Mouse (Mus musculus) adrenal gland, postnatal 25 days (tissue): Measurements from ENCODE around the gene Man2c1. TPM values are rescaled to one million over a fixed set of nuclear protein-coding genes. Genes with fewer than 3 reads are reported as not detected.
A peak's percentile ranks its signal among the peaks of the same experiment; 100 is the strongest.

Experiments
- DNase-seq: peaks from one replicate; pipeline ENCODE4 v3.0.0; 2021; ENCODE audit warnings: mixed read lengths
- long read RNA-seq: library from polyadenylated mRNA; stranded (forward); transcript quantifications from one replicate; pipeline ENCODE4 v2.0.0, GENCODE M21; 2021
- total RNA-seq: library from RNA; stranded (reverse); gene quantifications from 2 replicates; pipeline ENCODE4 v1.2.3, GENCODE M21; 2021

Gene Man2c1
- 140 and 170 TPM in 2 replicates for total RNA-seq
- long read RNA-seq, transcript Man2c1-211 (26 exons, 3,820 nt), result major isoform, 44 of 82 reads
- long read RNA-seq, partial matches to known transcripts, result 17 of 82 reads
- long read RNA-seq, other reads (novel, unspliced or antisense), result 20 of 82 reads

GRCm38 (mm10) chr9:57130577-57131433 lies at the start of gene Man2c1:
TSS of gene Man2c1 (plus strand) at chr9:57130690.
- DNase-seq, result peak; percentile 92

- no peak for DNase-seq
Measured at GRCm38 (mm10) chr9:57082236-57082635, 48.3 kb upstream of the Man2c1 start.

- DNase-seq, result no peak
Measured at GRCm38 (mm10) chr9:57117261-57117755, 13.2 kb upstream of the Man2c1 start.

- DNase-seq, result no peak
Measured at GRCm38 (mm10) chr9:57129641-57130040, 849 bp upstream of the Man2c1 start.

GRCm38 (mm10) chr9:57137246-57137645 lies 6.8 kb downstream of the Man2c1 start:
- DNase-seq, result peak; percentile 50

GRCm38 (mm10) chr9:57137777-57138176 lies 7.3 kb downstream of the Man2c1 start:
- no peak for DNase-seq

- no peak for DNase-seq
Measured at GRCm38 (mm10) chr9:57138507-57138906, 8.0 kb downstream of the Man2c1 start.

- DNase-seq, result no peak
Measured at GRCm38 (mm10) chr9:57139110-57139509, 8.6 kb downstream of the Man2c1 start.

GRCm38 (mm10) chr9:57139571-57139970 lies 9.1 kb downstream of the Man2c1 start:
- no peak for DNase-seq

GRCm38 (mm10) chr9:57141417-57142353 lies 11.2 kb downstream of the Man2c1 start:
- no peak for DNase-seq

- DNase-seq, result no peak
Measured at GRCm38 (mm10) chr9:57143212-57143611, 12.7 kb downstream of the Man2c1 start.

GRCm38 (mm10) chr9:57144830-57145229 lies 14.3 kb downstream of the Man2c1 start:
- no peak for DNase-seq

GRCm38 (mm10) chr9:57146451-57147066 lies 16.1 kb downstream of the Man2c1 start:
- DNase-seq, result no peak

GRCm38 (mm10) chr9:57147205-57148143 lies 17.0 kb downstream of the Man2c1 start:
- DNase-seq, result no peak

GRCm38 (mm10) chr9:57148144-57148878 lies 17.8 kb downstream of the Man2c1 start, which contains the start of gene Neil1:
TSS of gene Neil1 (minus strand) at chr9:57148305.
- peak; percentile 75 for DNase-seq

- DNase-seq, result no peak
Measured at GRCm38 (mm10) chr9:57149021-57149420, 18.5 kb downstream of the Man2c1 start.

- no peak for DNase-seq
Measured at GRCm38 (mm10) chr9:57150192-57150591, 19.7 kb downstream of the Man2c1 start.

- DNase-seq, result no peak
Measured at GRCm38 (mm10) chr9:57152331-57152730, 21.8 kb downstream of the Man2c1 start.

- DNase-seq, result no peak
Measured at GRCm38 (mm10) chr9:57156383-57156782, 25.9 kb downstream of the Man2c1 start.

GRCm38 (mm10) chr9:57156823-57157222 lies 26.3 kb downstream of the Man2c1 start:
- DNase-seq, result no peak
